In genomic region chr11:86839716-86840447, GRCm38 (mm10) we compare ENCODE assay signal across 8 mouse cellular contexts. TPM values are rescaled to one million over a fixed set of nuclear protein-coding genes. Genes with fewer than 3 reads are reported as not detected.
DNase-seq lines count a peak whose midpoint lies in the region; ATAC-seq and TF ChIP-seq lines count a peak whose summit lies in the region.

No protein-coding gene starts in this region.

- H3K4me2 ChIP-seq in neural tube, embryonic 13.5 days = no peak overlapping the region

- no peak for TF ChIP-seq CTCF in gastrocnemius, adult 2 months (IDR thresholded peaks at IDR 0.05)

- peak overlapping the region; percentile 66 for H3K27ac ChIP-seq in gastrocnemius, adult 2 months
- H3K27ac ChIP-seq in neural tube, embryonic 13.5 days (replicated peaks) = peak overlapping the region; percentile 61

- H3K36me3 ChIP-seq in neural tube, embryonic 13.5 days = no peaks in the 10 kb centered on the region

- no peak overlapping the region for H3K9ac ChIP-seq in neural tube, embryonic 13.5 days

- 39% methylated on average over 7 of the region's 7 CpGs for WGBS in neural tube, embryonic 13.5 days

- intact Hi-C loops in gastrocnemius, adult 2 months (cut with DNase I) = no loop called here
- intact Hi-C loops in gastrocnemius, postnatal 14 days (cut with DNase I; ENCODE audit: low total_unique reads) = no loop called here

- DNase-seq in gastrocnemius, adult 2 months = no peak
- DNase-seq in gastrocnemius, postnatal 25 days = no peak
- DNase-seq in neural tube, embryonic 10.5 days (ENCODE audit: extremely low spot score, low spot score) = no peak
- peak; percentile 15 for DNase-seq in lung, postnatal 10 days
- DNase-seq in gastrocnemius, postnatal 14 days = no peak
- DNase-seq in right cerebral cortex, postnatal 4 days = no peak
- DNase-seq in urinary bladder, postnatal 10 days (ENCODE audit: low spot score) = no peak

- no peaks in the 10 kb centered on the region for H3K9me3 ChIP-seq in neural tube, embryonic 13.5 days

- no peak for ATAC-seq in neural tube, embryonic 13.5 days (ENCODE audit: low read depth)

- H3K4me3 ChIP-seq in gastrocnemius, adult 2 months = no peak overlapping the region
- H3K4me3 ChIP-seq in neural tube, embryonic 13.5 days = no peak overlapping the region

- H3K4me1 ChIP-seq in neural tube, embryonic 13.5 days (replicated peaks) = peaks cover 20% of the 10 kb centered on the region

- no peaks in the 10 kb centered on the region for H3K27me3 ChIP-seq in neural tube, embryonic 13.5 days

RNA-seq across cellular contexts. Expression of gene Dhx40, which starts 32.3 kb away (rescaled TPM):
- 10 to 100 TPM in 1 of 2 experiments, 1 to 10 TPM in 1; 9.8 to 11.1 TPM for total RNA-seq in gastrocnemius, adult 2 months (2021)
- total RNA-seq in gastrocnemius, postnatal 25 days (2021) = 10 to 100 TPM; 11.4 to 12.1 TPM
- 24.2 and 27.8 TPM in 2 replicates for polyA plus RNA-seq in neural tube, embryonic 13.5 days (2015; fragmentation: Nextera tagmentation; extraction: Ambion mirVana)
- 10 to 100 TPM; 11.8 to 12.1 TPM for total RNA-seq in gastrocnemius, postnatal 14 days (2021)
